Mouse (Mus musculus) megakaryocyte progenitor cell, adult 5-6 weeks (primary cell): ENCODE results near the gene Noxo1. TPM values are rescaled to one million over a fixed set of nuclear protein-coding genes. Genes with fewer than 3 reads are reported as not detected.
"Not testable (repeated sequence)": the region's sequence is repeated elsewhere in the genome, so short reads cannot be mapped to it uniquely, and the experiment has no call there.

Source experiments
- ATAC-seq: replicated peaks from 2 replicates; pipeline ENCODE4 v1.8.0; 2016; ENCODE audit warnings: mild to moderate bottlenecking, moderate TSS enrichment, inconsistent platforms; ENCODE audit not compliant: poor library complexity
- total RNA-seq, 2 experiments: library from RNA; stranded (forward) in 1 of 2; stranded (reverse) in 1 of 2; fragments of 157-497, 149-512 nt in 1 of 2; fragments of 200-1000 nt in 1 of 2; gene quantifications; 2 replicates each; pipeline versions ENCODE4 v1.2.3 to v1.2.4; 2015 to 2017

Noxo1 gene
- total RNA-seq, 2 experiments from 2014 or later, result 1.2 to 2.6 TPM

- not testable (repeated sequence) for ATAC-seq
Observed at GRCm38 (mm10) chr17:24718938-24719337, 22.9 kb downstream of the Noxo1 start.

- ATAC-seq, result peak; percentile 79
Observed at GRCm38 (mm10) chr17:24719494-24720222, 23.6 kb downstream of the Noxo1 start.

- ATAC-seq, result not testable (repeated sequence)
Observed at GRCm38 (mm10) chr17:24720616-24721015, 24.6 kb downstream of the Noxo1 start.

GRCm38 (mm10) chr17:24721383-24721955 is 25.4 kb downstream of the Noxo1 start:
- not testable (repeated sequence) for ATAC-seq

GRCm38 (mm10) chr17:24722220-24722924 is 26.3 kb downstream of the Noxo1 start:
- ATAC-seq, result no peak

GRCm38 (mm10) chr17:24723122-24723880 is 27.3 kb downstream of the Noxo1 start:
- ATAC-seq, result no peak

- ATAC-seq, result peak; percentile 15
Observed at GRCm38 (mm10) chr17:24723881-24724180, 27.8 kb downstream of the Noxo1 start.

- peak; percentile 60 for ATAC-seq
Observed at GRCm38 (mm10) chr17:24724184-24724583, 28.1 kb downstream of the Noxo1 start, which contains the start of gene Ndufb10. Gene Ndufb10 (minus strand): TSS chr17:24724478.

GRCm38 (mm10) chr17:24725637-24726390 is 29.8 kb downstream of the Noxo1 start:
- no peak for ATAC-seq

GRCm38 (mm10) chr17:24727618-24728017 is 31.6 kb downstream of the Noxo1 start, which contains the start of gene Rpl3l:
Gene Rpl3l (plus strand): TSS chr17:24727820.
- ATAC-seq, result no peak

- ATAC-seq, result no peak
Observed at GRCm38 (mm10) chr17:24728184-24728583, 32.1 kb downstream of the Noxo1 start.

- ATAC-seq, result no peak
Observed at GRCm38 (mm10) chr17:24729067-24729466, 33.0 kb downstream of the Noxo1 start.

- no peak for ATAC-seq
Observed at GRCm38 (mm10) chr17:24730787-24731186, 34.8 kb downstream of the Noxo1 start.

GRCm38 (mm10) chr17:24732233-24732935 is 36.4 kb downstream of the Noxo1 start:
- ATAC-seq, result no peak

GRCm38 (mm10) chr17:24733434-24734050 is 37.5 kb downstream of the Noxo1 start:
- ATAC-seq, result no peak

- no peak for ATAC-seq
Observed at GRCm38 (mm10) chr17:24734513-24734912, 38.5 kb downstream of the Noxo1 start.

GRCm38 (mm10) chr17:24735446-24735845 is 39.4 kb downstream of the Noxo1 start:
- no peak for ATAC-seq

GRCm38 (mm10) chr17:24736330-24737051 is 40.5 kb downstream of the Noxo1 start, which contains the start of gene Msrb1:
Gene Msrb1 (plus strand): TSS chr17:24736642.
- peak; percentile 95 for ATAC-seq
